Mouse (Mus musculus): Measurements from ENCODE around the gene Vps13a. TPM values are rescaled to one million over a fixed set of nuclear protein-coding genes. Genes with fewer than 3 reads are reported as not detected.
"Not testable (repeated sequence)": the region's sequence is repeated elsewhere in the genome, so short reads cannot be mapped to it uniquely, and the experiment has no call there.

The Vps13a gene
- polyA plus RNA-seq (2015; fragmentation: Nextera tagmentation; extraction: Ambion mirVana), result 8.6 and 11.0 TPM in 2 replicates

DNA sequence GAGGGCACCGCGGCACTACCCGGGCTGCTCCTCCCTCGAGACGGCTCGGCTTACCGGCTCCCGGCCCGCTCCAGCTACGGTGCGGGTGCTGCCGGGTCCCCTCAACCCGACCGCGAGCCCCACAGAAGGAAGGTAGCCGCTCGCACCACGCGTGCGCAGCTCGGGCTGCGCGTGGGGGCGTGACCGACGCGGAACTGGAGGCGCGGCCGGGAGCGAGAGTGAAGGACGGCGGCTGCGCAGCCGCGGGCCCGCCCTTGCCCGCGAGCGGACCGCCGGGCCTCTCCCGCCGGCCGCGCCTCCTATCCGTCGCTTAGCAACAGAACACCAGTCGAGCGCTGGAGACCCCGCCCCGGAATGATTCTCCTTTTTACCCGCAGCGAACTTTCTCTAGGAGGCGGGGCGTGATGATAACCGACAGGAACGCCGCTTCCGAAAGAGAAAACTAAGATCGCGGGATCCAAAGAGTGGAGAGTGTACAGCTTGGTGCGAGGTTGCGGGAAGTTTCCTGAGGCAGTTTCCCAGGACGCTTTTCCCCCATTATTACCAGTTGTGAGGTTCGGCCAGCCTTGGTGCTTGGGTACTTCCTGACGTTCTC, at the start of gene Vps13a:
Vps13a (minus strand) TSS at position 144 of the 595 bp plus-strand sequence.
- peaks cover 15% of the 10 kb centered on the region for H3K4me1 ChIP-seq
- 0 out of 2 replicates have a peak within 1 kb of the TSS, but pooled peaks have one; percentile 15 for H3K27ac ChIP-seq
- WGBS, result under 1% methylated on average over 66 of the region's 67 CpGs
- H3K4me3 ChIP-seq, result peak within 1 kb of the TSS; percentile 53
- no peaks in the 10 kb centered on the region for H3K9me3 ChIP-seq
- H3K4me2 ChIP-seq, result peak within 1 kb of the TSS; percentile 98
- no peaks in the 10 kb centered on the region for H3K36me3 ChIP-seq (replicated peaks)
- peaks cover 17% of the 10 kb centered on the region for H3K27me3 ChIP-seq (replicated peaks)
- peak; percentile 99 for ATAC-seq (replicated peaks)
- peak within 1 kb of the TSS; percentile 45 for H3K9ac ChIP-seq

DNA sequence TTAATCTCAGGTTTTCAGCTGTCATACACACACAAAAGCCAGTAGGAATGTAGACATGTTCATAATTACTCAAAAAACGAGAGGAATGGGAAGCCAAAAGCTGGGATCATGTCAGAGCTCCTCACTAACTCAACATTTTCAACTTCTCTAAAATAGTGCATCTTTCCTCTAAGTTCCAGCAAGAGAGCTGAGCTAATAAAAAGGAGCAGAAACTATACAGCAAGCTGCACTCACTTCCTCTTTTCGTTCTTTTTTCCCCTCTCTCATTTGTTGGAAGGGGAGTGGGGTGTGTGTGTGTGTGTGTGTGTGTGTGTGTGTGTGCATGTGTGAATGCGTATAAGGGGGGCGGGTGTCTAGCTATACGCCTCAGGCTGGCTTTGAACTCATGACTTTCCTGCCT, 46.9 kb upstream of the Vps13a start:
- ATAC-seq (replicated peaks), result no peak
- H3K27ac ChIP-seq, result no peak overlapping the region
- H3K9ac ChIP-seq, result no peak overlapping the region
- no peaks in the 10 kb centered on the region for H3K4me1 ChIP-seq
- no peak overlapping the region for H3K4me2 ChIP-seq
- no peaks in the 10 kb centered on the region for H3K27me3 ChIP-seq (replicated peaks)
- H3K4me3 ChIP-seq, result no peak overlapping the region
- H3K36me3 ChIP-seq (replicated peaks), result no peaks in the 10 kb centered on the region
- no peaks in the 10 kb centered on the region for H3K9me3 ChIP-seq
- 84% methylated on average over 5 of the region's 5 CpGs for WGBS

DNA sequence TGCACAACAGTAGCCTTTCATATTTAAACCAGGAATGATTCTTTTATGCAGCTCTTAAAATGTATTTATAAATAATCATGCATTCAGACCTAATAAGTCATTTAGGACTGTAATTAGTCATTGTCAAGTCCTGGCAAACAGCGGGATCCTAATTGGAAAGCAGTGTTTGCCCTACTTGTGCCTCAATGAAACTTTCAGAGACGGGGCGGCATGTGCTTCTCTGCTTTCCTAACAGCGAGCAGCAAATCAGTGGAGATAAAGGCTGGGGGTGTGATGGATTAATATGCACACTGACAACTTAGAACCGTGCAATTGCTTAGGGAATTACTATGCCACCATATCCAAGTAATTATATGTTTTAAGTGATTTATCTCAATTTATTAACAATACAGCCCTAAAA, 44.5 kb upstream of the Vps13a start:
- Histone ChIP-seq H3K4me1 (no peaks in the 10 kb centered on the region), H3K27me3 (replicated peaks) (no peaks in the 10 kb centered on the region), H3K36me3 (replicated peaks) (no peaks in the 10 kb centered on the region), H3K9me3 (no peaks in the 10 kb centered on the region), H3K9ac (no peak overlapping the region), H3K27ac (no peak overlapping the region), H3K4me2 (no peak overlapping the region), H3K4me3 (no peak overlapping the region)
- ATAC-seq (replicated peaks), result no peak
- 66% methylated on average over 5 of the region's 5 CpGs for WGBS

DNA sequence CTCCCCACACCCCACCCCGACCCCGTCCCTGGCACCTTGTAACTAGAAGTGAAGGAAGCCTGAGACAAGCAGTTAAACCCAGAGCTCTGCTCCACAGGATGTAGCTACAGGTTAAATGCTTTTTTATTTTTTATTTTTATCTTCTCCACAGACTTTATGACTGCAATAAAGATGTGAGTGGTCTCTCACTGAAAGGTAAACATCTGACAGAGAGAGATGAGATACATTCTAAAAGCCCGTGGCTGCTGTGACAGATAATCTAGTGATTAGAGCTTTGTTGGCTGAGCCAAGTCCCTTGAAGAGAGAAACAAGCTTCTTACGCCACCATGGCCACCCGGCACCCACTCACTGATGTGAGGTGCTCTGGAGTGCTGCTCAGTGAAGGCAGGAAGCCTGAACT, 34.1 kb upstream of the Vps13a start:
- Histone ChIP-seq H3K4me2 (no peak overlapping the region), H3K27ac (no peak overlapping the region), H3K36me3 (replicated peaks) (no peaks in the 10 kb centered on the region), H3K27me3 (replicated peaks) (no peaks in the 10 kb centered on the region), H3K9ac (no peak overlapping the region), H3K4me1 (no peaks in the 10 kb centered on the region), H3K4me3 (no peak overlapping the region), H3K9me3 (no peaks in the 10 kb centered on the region)
- 66% methylated on average over 5 of the region's 5 CpGs for WGBS
- no peak for ATAC-seq (replicated peaks)

DNA sequence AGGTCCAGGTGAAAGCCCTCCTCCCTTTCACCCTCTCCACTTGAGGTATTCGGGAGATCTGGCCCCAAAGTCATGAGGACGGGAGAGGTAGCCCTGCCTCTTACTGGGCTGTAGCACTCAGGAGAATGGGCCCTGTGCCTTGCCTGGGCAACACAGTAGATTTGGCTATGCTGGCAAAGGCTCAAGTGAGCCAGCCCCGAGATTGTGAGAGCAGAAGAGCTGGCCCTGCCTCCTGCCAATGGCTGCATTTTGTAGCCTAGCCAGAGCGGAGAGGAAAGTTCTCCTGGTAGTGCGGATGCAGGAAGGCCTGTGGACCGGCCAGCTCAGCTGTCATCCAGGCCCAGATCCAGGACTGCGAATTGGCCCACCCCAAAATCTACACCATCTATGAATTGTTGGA, 32.6 kb upstream of the Vps13a start:
- WGBS, result 83% methylated on average over 7 of the region's 7 CpGs

DNA sequence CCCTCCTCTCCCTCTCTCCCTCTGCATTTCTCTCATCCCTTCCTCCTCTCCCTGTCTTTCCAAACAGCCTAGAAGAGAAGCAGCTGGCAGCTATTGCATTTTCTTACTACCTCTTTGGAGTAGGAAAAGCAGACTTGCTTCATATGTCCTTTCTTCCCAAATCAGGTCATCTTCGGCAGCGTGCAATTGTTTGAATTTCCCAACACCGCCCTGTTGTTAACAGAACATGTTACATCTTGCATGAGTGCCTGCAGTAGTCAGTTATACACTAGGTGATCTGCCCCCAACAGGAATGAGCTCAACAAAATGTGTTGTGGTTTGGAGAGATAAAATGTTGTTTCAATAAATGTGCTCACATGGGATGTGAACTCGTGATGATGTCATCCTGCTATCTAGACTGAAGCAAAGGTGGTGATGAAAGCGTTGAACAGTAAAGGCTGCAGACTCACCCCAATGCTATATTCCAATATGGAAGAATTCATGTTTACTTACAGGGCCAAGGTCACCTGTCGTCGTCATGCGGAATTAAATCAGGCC, 31.4 kb upstream of the Vps13a start:
- Histone ChIP-seq H3K4me1 (no peaks in the 10 kb centered on the region), H3K36me3 (replicated peaks) (no peaks in the 10 kb centered on the region), H3K9me3 (no peaks in the 10 kb centered on the region), H3K4me3 (no peak overlapping the region), H3K27ac (no peak overlapping the region), H3K27me3 (replicated peaks) (no peaks in the 10 kb centered on the region), H3K4me2 (no peak overlapping the region), H3K9ac (no peak overlapping the region)
- WGBS, result 90% methylated on average over 8 of the region's 8 CpGs
- no peak for ATAC-seq (replicated peaks)

More for the DNA sequence above, 32.6 kb upstream of the Vps13a start:
- no peak overlapping the region for H3K27ac ChIP-seq
- H3K9ac ChIP-seq, result no peak overlapping the region
- no peak for ATAC-seq (replicated peaks)
- H3K27me3 ChIP-seq (replicated peaks), result no peaks in the 10 kb centered on the region
- H3K4me2 ChIP-seq, result no peak overlapping the region
- H3K36me3 ChIP-seq (replicated peaks), result no peaks in the 10 kb centered on the region
- no peak overlapping the region for H3K4me3 ChIP-seq
- H3K9me3 ChIP-seq, result no peaks in the 10 kb centered on the region
- no peaks in the 10 kb centered on the region for H3K4me1 ChIP-seq

DNA sequence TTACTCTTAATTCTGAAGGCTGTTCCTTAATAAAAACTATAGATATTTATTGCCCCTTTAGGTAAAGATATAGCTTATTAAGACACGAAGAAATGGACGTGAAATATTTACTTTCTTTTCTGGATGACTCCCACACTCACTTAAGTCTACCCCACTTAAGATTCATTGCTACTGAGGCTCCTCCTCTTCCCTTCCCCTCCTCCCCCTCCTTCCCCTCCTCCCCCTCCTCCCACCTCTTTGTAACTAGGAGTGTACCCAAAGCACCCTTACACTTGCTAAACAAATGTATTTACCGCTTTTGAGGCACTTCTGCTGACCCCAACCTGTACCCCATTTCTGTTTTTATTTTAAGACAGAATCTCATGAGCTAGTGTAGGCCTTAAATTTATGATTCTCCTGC, 24.4 kb upstream of the Vps13a start:
- Histone ChIP-seq H3K4me3 (no peak overlapping the region), H3K27ac (no peak overlapping the region), H3K9me3 (no peaks in the 10 kb centered on the region), H3K4me2 (no peak overlapping the region), H3K36me3 (replicated peaks) (no peaks in the 10 kb centered on the region), H3K4me1 (no peaks in the 10 kb centered on the region), H3K9ac (no peak overlapping the region), H3K27me3 (replicated peaks) (no peaks in the 10 kb centered on the region)
- 55% methylated on average over 3 of the region's 3 CpGs for WGBS
- no peak for ATAC-seq (replicated peaks)

DNA sequence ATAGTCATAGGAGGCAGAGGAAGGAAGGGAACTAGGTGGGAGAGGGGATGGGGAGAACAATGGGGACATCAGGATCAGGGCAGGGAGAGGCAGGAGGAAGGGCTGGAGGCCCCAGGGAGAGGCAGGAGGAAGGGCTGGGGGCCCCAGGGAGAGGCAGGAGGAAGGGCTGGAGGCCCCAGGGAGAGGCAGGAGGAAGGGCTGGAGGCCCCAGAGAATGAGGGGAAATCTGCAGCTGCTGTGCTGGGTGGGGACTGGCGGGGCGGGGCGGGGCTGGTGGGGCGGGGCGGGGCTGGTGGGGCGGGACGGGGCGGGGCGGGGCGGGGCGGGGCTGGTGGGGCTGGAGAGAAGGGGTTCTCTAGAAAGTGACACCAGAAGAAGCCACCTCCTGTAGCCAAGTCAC, 23.8 kb upstream of the Vps13a start:
- Histone ChIP-seq H3K4me3 (no peak overlapping the region), H3K4me2 (no peak overlapping the region), H3K27me3 (replicated peaks) (no peaks in the 10 kb centered on the region), H3K9ac (no peak overlapping the region), H3K4me1 (no peaks in the 10 kb centered on the region), H3K36me3 (replicated peaks) (no peaks in the 10 kb centered on the region), H3K27ac (no peak overlapping the region), H3K9me3 (no peaks in the 10 kb centered on the region)
- no CpG with 5 or more reads among the region's 11 CpGs for WGBS
- no peak for ATAC-seq (replicated peaks)

DNA sequence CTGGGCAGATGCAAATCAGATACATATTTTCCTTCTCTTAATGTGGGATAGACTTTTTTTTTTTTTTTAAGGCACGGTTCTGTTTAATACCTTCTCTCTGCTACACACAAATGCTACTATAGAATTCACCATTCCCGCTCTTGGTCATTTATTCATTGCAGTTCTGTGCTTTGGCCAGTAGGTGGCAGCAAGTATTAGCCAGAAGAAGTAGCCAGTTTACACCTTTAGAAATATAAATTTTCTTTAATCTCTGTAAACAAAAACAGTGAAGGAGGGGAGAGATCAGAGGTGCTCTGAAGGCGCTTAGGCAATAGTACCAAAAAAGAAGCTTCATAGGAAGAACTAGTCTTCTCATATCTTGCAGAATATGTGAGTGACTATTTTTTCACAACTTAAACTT, 22.0 kb upstream of the Vps13a start:
- no peaks in the 10 kb centered on the region for H3K36me3 ChIP-seq (replicated peaks)
- H3K4me3 ChIP-seq, result no peak overlapping the region
- H3K27me3 ChIP-seq (replicated peaks), result no peaks in the 10 kb centered on the region
- WGBS, result 1% methylated on average over 3 of the region's 3 CpGs
- no peak overlapping the region for H3K4me2 ChIP-seq
- H3K27ac ChIP-seq, result no peak overlapping the region
- ATAC-seq (replicated peaks), result no peak
- no peak overlapping the region for H3K9ac ChIP-seq
- H3K9me3 ChIP-seq, result no peaks in the 10 kb centered on the region
- H3K4me1 ChIP-seq, result no peaks in the 10 kb centered on the region

DNA sequence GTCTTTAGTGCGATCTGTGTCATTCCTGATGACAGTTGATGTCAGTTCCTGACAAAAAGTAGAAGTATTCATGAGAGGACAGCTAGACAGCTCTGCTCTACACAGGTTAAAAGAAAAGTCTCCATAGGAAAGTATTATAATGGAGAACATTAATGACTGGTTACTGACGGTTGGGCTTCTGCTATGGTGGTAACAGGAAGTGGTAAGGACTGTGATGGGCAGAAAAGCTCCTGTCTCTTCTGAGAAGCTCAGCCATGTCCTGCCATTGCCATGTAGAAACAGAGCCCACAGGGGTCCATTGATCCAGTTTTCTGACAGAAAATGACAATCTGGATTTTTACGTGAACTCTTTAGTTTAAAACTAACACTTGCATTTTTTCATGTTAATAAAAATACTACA, 21.4 kb upstream of the Vps13a start:
- H3K9ac ChIP-seq, result no peak overlapping the region
- WGBS, result 86% methylated on average over 3 of the region's 3 CpGs
- ATAC-seq (replicated peaks), result no peak

DNA sequence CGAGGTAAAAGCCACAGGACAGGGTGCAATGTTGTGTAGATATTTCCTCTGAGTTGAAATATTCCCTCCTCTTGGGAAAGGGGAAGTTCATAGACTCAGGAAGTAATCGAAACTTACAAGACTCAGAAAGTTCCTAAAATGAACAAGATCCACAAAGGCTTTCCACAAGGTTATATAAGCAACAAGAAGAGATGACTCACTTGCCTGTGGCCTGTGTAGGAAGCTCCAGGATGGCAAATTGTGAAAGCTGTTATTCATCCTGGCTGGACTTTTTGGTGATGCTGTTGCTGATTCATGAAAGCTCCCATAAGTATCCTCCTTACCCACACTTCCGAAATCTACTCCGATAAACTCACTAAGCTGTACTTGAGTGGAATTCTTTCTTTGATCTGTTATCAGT, 17.2 kb upstream of the Vps13a start:
- H3K4me3 ChIP-seq, result no peak overlapping the region
- H3K27ac ChIP-seq, result no peak overlapping the region
- WGBS, result 80% methylated on average over 4 of the region's 4 CpGs
- ATAC-seq (replicated peaks), result no peak
- no peak overlapping the region for H3K9ac ChIP-seq
- no peaks in the 10 kb centered on the region for H3K27me3 ChIP-seq (replicated peaks)
- H3K9me3 ChIP-seq, result no peaks in the 10 kb centered on the region
- no peaks in the 10 kb centered on the region for H3K36me3 ChIP-seq (replicated peaks)
- H3K4me2 ChIP-seq, result no peak overlapping the region
- H3K4me1 ChIP-seq, result no peaks in the 10 kb centered on the region

More for the DNA sequence above, 21.4 kb upstream of the Vps13a start:
- Histone ChIP-seq H3K9me3 (no peaks in the 10 kb centered on the region), H3K36me3 (replicated peaks) (no peaks in the 10 kb centered on the region), H3K4me3 (no peak overlapping the region), H3K4me1 (no peaks in the 10 kb centered on the region), H3K27ac (no peak overlapping the region), H3K4me2 (no peak overlapping the region), H3K27me3 (replicated peaks) (no peaks in the 10 kb centered on the region)

DNA sequence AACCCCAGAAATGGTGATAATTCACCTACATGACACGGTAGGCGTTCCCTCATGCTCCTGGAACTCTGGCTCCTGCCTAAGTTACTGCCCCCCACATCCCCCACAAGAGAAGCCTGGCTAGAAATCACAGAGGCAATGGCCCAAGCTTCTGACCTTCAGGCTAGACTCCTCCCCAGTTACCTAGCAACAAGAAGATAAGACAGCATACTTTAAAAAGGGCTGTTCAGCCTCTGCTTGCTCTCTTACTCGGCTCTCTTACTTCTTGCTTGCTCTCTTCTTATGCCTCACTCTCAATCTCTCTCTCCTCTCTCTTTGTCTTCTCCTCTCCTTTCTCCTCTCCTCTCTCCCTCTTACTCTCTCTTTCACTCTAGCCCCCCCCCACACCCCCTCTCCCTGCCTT, 13.8 kb upstream of the Vps13a start:
- not testable (repeated sequence) for H3K4me1 ChIP-seq; ATAC-seq (replicated peaks); H3K4me2 ChIP-seq; H3K27me3 ChIP-seq (replicated peaks); H3K27ac ChIP-seq; H3K4me3 ChIP-seq; H3K9ac ChIP-seq; H3K9me3 ChIP-seq; H3K36me3 ChIP-seq (replicated peaks)
- 93% methylated on average over 3 of the region's 3 CpGs for WGBS

DNA sequence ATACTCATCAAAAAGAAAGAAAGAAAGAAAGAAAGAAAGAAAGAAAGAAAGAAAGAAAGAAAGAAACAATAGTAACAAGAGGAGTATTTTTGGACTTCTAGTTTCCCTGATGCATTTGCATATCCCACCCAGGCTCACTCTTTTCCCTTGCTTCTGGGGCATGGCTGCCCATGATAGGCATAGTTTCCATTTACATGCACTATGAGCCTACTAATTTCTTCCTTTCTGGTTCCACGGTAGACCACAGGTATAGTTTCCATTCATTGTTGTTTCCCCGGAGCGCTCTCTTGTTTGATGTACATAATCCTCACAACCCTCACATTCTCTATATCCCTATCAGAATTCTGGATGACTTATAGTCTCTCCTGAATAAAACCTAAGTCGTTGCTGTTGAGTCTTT, 9.2 kb upstream of the Vps13a start:
- Histone ChIP-seq H3K27me3 (replicated peaks) (no peaks in the 10 kb centered on the region), H3K27ac (no peak overlapping the region), H3K9me3 (no peaks in the 10 kb centered on the region), H3K9ac (no peak overlapping the region), H3K4me3 (no peak overlapping the region), H3K4me2 (no peak overlapping the region), H3K36me3 (replicated peaks) (no peaks in the 10 kb centered on the region), H3K4me1 (no peaks in the 10 kb centered on the region)
- ATAC-seq (replicated peaks), result no peak
- WGBS, result 77% methylated on average over 4 of the region's 4 CpGs

All from midbrain, embryonic 15.5 days (tissue).